Mouse (Mus musculus) cerebellum, postnatal 4 days (tissue): ENCODE results near the gene Ier5.

Source experiments
- DNase-seq, 2 experiments: peaks; one replicate each; pipeline ENCODE4 v3.0.0; 2022; ENCODE audit warnings: low spot score in 2 of 2, mixed read lengths in 1 of 2

The Ier5 gene

GRCm38 (mm10) chr1:155099280-155099848, at the start of gene Ier5:
Gene Ier5, minus strand, starts transcription at chr1:155099636.
- DNase-seq: peak; percentile 92 to 97

- no peak for DNase-seq
These were observed 47.8 kb upstream of the Ier5 start for GRCm38 (mm10) chr1:155147228-155147627.

- no peak for DNase-seq
These were observed 47.1 kb upstream of the Ier5 start, which contains the start of gene Mr1 for GRCm38 (mm10) chr1:155146572-155146980. Gene Mr1, minus strand, starts transcription at chr1:155146814.

DNA sequence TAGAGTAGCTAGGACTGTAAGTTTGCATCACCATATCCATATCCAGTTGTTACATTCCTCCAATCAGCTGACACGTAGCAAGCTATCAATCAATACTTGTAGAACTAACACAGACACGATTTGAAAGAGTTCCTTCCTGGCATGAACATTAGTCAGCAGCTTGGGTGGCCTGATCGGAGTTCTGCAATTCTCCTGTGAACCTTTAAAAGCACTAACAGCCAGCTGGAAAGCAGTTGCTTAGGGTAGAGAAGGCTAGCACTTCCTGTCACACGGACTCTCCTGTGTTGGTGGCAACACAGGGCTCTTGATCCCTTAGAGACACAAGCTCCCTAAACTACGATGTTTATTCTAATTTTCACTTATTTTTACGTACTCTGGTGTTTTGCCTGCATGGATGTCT, 46.2 kb upstream of the Ier5 start:
- DNase-seq: no peak

- peak in 1 of 2 experiments; percentile 39 for DNase-seq
These were observed 40.6 kb upstream of the Ier5 start for GRCm38 (mm10) chr1:155140076-155140475.

DNA sequence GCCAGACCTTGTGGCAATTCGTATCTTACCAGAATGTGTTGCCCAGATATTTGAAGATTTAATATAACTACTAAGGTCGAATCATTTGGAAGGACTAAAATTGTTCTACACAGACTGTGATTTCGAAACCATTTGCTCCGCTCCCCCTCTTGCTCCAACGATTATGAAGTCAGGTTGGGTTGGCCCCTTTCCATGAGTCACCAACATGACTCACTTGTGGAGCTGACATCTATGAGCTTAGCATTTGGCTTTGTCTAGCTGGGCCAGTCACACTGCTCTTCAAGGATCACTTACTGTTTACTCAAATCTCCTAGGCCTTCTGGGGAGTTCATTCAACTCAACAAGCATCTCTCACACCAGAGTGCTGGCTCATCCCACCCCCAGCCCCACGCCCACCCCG, 39.4 kb upstream of the Ier5 start:
- no peak for DNase-seq

DNA sequence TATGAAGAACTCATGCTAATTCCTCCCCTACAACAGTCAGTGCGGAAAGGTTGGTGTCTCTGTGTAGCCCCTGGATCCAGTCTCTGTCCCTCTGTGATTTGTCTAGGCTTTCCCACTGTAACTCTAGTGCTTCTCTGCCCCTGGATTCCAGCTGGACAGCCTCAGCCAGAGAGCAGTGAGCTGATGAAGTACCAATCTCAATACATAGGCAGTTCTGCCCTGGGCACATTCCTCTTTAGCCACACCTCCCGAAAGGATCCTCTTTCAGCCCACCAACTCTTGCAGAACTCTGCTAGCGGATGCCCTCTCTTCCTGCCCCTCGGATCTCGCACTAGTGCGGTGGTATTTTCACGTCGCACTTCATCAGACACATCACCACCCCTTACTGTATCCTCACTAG, 35.4 kb upstream of the Ier5 start:
- no peak for DNase-seq

DNA sequence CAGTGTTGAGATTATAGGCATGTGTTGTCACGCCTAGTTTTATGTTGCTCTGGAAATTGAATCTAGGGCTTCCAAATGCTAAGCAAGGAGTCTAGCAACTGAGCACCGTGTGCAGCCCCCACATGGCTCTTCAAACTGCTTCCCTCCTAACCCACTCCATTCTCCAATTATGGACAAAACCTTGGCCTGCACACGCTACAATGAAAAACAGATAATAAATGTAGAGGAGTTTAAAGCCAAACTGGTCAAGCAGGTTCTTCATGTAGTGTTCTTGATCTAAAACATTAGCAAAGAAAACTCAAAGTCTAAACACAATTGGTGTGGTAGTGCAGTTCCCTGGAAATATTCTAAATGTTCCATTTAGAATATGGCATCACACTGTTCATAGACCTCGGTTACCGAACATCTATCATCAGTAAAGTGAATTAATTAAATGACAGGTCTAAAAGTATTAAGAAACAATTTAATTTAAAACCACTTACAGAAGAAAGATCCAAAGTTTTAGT, 28.0 kb upstream of the Ier5 start:
- no peak for DNase-seq

DNA sequence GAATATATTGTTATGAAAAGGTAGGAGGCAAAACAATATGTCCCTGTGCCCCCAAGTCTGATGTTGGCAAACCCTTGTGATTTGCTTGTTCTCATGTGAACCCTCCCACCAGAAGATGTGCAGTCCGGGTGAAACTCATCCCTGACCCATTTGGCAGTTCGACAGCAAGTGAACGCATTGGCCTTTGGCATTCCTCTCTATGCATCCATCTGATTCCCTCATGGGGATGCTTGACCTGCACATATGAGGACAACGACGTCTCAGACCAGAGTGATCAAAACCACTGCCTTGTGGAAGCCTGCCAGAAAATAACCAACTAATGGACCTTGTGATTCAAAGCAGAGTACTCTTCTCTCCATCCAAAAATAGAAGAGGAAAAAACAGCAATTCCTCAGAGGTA, 27.3 kb upstream of the Ier5 start:
- no peak for DNase-seq

DNA sequence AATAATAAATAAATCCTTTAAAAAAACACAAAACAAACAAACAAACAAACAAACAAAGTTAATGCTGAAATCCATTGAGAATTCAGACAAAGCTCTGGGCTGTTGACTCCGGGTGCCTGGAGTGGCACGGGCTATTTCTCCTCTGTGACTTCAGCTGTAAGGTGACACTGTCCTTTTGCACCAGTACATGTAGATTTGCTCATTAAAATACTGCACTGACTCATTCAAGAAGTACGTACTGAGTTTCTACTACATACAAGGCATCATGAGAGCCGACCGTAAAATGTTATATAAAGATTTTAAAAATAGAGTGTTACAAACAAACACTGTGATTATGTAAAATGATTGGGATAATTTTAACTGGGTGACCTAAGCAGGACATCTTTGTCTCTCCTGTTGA, 25.0 kb upstream of the Ier5 start:
- DNase-seq: no peak

GRCm38 (mm10) chr1:155121977-155122939, 22.8 kb upstream of the Ier5 start:
- peak; percentile 42 to 78 for DNase-seq

DNA sequence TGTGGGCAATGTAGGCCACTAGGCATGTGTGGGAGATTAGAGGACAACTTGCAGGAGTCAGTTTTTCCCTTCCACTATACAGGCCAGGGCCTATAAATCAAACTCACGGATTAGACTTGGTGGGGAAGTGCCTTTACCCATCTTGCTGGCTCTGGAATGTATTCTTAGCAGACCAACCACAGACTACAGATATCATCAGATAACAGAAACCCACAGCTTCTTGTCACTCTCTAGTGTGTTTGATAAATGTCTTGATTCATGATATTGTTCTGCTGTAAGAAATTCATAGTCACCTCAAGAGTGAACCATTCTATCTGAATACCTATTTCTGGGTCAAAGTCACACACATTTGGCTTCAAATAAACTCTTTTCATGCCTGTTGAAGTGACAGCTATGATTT, 20.3 kb upstream of the Ier5 start:
- no peak for DNase-seq

GRCm38 (mm10) chr1:155113946-155114345, 14.5 kb upstream of the Ier5 start:
- no peak for DNase-seq

- DNase-seq: no peak
These were observed 13.4 kb upstream of the Ier5 start for GRCm38 (mm10) chr1:155112875-155113274.

GRCm38 (mm10) chr1:155112118-155112517, 12.7 kb upstream of the Ier5 start:
- DNase-seq: no peak

DNA sequence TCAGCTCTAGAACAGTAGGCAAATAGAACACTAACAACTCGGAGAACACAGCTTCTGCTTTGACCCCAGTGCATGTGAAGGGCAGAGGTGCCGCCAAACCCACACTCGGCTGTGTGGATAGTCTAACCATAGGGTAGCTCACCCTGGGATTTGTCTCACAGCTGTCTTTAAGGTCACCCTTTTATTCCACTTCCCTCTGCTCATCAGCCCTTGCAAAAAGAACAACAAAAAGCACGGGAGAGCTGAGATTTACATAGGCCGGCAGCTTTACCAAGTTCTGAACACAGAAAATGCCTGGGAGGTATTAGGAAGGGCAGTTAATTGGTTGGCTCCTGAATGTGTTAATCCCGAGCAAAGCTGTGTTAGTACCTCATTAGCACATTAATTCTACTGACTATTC, 12.1 kb upstream of the Ier5 start:
- no peak for DNase-seq

GRCm38 (mm10) chr1:155109387-155110350, 10.2 kb upstream of the Ier5 start:
- no peak for DNase-seq

DNA sequence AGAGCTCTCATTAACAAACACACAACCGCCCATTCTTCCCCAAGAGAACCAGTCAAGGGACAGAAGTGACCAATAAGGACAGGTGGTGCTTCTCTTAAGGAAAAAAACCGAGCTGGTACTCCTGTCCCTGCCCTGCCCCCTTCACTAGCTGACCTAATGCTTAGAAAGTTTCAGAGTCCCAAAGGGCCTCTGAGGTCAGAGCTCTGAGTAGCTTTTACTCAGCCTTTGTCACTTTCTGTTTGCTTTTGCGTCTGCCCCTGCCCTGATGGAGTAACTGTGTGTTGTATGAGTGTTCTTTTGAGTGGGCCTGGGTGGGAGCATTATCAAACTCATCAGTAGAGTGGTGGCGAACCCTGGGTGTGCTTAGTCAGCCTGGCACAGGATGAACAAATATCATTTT, 9.0 kb upstream of the Ier5 start:
- no peak for DNase-seq

DNA sequence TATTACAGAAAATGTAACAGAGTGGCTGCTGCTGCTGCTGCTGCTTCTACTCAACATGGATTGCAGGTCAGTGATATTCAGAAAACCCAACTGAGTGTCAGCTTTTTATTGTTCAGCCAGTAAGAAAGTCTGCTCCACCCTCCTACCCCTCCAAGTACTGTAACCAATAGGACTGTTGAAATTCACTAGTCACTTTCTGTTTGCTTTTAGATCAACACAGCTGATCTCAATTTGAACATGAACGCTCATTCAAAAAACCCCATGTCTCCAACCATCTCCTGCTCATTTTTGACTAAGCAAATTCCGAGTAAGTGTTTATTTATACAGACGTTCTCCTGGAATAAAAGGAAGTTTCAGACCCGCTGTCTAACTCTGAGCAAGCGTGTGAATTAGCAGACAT, 8.4 kb upstream of the Ier5 start:
- no peak for DNase-seq

DNA sequence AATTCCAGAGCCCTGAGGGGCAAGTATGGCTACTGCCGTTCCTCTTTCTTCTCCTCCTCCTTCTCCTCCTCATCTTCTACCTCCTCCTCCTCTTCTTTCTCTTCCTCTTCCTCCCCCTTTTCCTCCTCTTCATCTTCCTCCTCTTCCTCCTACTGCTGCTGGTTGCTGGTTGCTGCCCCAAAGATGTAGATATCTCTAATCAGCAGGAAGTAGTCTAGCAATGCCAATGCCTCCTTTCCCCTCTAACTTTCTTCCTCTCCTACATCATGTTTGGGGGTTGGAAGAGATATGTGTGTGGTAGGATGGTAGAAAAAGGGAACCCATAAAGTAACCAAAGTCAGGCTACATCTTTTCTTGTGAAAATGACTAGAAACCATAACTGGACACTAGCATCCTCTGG, 6.9 kb upstream of the Ier5 start:
- no peak for DNase-seq

DNA sequence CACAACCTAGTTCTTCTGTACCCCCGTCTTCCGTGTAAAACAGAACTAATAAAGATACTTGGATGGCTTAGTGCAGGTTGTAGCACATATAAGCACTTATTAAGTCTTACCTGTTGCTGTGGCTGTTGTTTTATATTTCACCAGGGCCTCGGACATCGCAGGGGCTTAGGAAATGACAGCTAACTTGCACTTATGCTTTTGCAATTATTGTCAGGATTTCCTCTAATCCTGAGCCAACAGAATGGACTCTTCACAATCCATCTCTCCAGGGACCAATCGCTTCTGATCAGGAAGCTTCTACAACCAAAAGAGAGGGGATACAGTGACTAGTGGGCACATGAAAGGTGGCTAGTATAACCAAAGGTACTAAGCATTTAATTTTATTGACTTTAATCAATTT, 4.6 kb upstream of the Ier5 start:
- no peak for DNase-seq

DNA sequence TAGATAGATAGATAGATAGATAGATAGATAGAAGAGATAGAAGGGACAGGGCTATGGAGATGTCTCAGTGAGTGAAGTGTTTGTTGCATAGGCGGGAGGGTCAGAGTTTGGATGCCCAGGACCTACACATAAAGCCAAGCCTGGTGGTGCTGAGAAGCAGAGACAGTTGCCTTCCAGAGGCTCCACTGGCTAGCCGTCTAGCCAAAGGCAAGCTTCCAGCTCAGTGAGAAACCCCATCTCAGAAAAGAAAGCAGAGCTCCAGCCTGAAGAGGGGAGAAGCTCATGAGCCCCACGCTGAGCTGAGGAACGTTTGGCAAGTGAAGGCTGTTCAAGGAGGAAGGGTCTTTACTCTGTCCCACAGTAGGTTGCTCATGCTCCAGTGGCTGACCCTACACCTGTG, 3.2 kb upstream of the Ier5 start:
- DNase-seq: no peak
